Mouse (Mus musculus) myocyte (in vitro differentiated cells): Measurements from ENCODE around the gene Drosha.

Experiments used
- E2F4 ChIP-seq: IDR thresholded peaks from one replicate; pipeline ENCODE4 v1.6.1; 2011; ENCODE audit warnings: mild to moderate bottlenecking, control low read depth, moderate library complexity; ENCODE audit not compliant: insufficient read depth
- MYOD1 ChIP-seq, 3 experiments: IDR thresholded peaks; one replicate each; pipeline ENCODE4 v1.6.1; 2011; ENCODE audit warnings: control low read depth in 2 of 3, low read depth in 2 of 3, mild to moderate bottlenecking in 2 of 3, moderate library complexity in 1 of 3; ENCODE audit not compliant: insufficient read length in 2 of 3, control insufficient read depth in 1 of 3
- POLR2AphosphoS2 ChIP-seq: IDR thresholded peaks from one replicate; pipeline ENCODE4 v1.6.1; 2011; ENCODE audit warnings: low read depth, control low read depth; ENCODE audit not compliant: insufficient read length

DNA sequence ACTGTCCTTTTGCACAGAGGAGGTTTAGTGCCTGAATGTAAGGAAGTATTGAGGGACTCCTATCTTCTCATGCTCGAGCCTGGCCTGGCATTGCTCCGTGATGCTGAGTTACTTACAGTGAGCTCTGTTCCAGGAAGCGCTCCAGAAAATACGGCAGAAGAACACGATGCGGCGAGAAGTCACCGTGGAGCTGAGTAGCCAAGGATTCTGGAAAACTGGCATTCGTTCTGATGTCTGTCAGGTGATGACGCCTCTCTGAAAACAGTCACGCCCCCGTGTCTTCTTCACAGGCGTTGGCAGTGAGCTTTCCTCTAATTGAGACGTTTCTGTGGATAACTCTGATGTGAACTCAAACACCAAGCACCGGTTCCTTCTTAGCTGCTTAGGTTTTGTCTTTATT, 60.2 kb downstream of the Drosha start:
- no peak for TF ChIP-seq MYOD1 (IDR thresholded peaks at IDR 0.05; ENCODE audit: control insufficient read depth in 1 of 3, insufficient read length in 2 of 3, low read depth in 2 of 3)
- TF ChIP-seq E2F4, result no peak
- no peak for TF ChIP-seq POLR2AphosphoS2
